Mouse (Mus musculus) retina, adult 2 months (tissue): ENCODE results near the gene Blmh.

Experiments
- DNase-seq: peaks from one replicate; pipeline ENCODE4 v3.0.0-alpha.2; 2012; ENCODE audit warnings: low read depth, low spot score

Blmh gene

DNA sequence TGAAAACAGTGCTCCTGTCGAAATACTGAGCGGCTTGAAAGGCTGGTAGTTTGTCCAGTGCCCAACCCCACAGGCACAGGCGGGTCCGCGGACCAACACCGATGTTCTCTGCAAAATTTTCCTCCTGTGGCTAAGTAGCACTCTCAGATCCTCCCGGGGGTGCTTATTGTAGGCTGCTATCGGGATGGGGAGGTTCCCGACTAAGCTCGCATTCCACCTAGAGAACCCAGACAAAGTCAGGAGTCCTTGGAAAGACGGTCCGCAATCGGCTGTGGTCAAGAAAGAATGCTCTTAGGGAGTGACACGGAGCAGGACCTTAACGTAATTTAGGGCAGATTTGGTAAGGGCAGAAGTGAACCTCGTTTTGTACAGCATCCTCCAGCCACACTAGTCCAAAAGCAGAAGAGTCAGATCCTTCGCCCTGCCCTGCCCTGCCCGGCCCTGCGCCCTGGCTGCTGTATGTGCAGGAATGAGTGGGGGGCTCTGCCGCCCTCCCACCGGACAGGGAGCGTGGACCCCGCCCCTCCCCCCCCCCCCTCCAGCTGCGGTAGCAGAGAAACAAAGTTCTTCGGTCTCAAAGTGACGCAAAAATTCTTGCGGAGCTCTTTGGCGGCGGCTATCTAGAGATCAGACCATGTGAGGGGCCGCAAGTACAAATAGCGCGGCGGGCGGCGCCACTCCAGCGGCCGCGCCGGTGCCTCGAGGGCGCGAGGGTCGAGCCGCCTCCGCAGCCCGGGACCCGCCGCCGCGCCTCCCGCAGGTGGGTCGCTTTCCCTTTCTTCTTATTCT is 73.5 kb downstream of the Blmh start, which contains the start of gene Slc6a4:
Gene Slc6a4, plus strand, starts transcription at position 688 of the 789 bp plus-strand sequence.
- DNase-seq, result no peak

GRCm38 (mm10) chr11:76998705-76999226 is 74.2 kb downstream of the Blmh start:
- no peak for DNase-seq

- DNase-seq, result no peak
Measured at GRCm38 (mm10) chr11:77000741-77001140, 76.1 kb downstream of the Blmh start.

- no peak for DNase-seq
Measured at GRCm38 (mm10) chr11:77002361-77002760, 77.8 kb downstream of the Blmh start.

GRCm38 (mm10) chr11:77005881-77006280 is 81.3 kb downstream of the Blmh start:
- DNase-seq, result no peak

DNA sequence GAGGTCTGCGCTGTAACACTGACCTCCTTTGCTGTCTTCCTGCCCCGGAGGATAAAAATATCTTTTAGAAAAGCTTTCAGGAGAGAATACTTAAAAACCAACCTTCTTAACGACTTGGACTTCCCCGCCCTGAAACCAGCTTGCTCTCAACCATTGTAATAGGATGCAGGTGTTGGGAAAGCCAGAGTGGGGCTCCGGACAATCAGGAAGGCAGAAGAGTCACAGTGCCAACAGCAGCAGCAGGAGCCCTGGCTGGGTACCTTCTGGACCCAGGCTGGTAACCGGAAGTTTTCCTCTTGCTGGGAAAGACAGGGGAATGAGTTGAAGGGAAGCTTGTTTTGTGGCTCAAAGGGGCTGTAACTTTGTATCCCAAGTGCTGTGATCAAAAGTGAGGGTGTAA is 82.0 kb downstream of the Blmh start:
- no peak for DNase-seq

DNA sequence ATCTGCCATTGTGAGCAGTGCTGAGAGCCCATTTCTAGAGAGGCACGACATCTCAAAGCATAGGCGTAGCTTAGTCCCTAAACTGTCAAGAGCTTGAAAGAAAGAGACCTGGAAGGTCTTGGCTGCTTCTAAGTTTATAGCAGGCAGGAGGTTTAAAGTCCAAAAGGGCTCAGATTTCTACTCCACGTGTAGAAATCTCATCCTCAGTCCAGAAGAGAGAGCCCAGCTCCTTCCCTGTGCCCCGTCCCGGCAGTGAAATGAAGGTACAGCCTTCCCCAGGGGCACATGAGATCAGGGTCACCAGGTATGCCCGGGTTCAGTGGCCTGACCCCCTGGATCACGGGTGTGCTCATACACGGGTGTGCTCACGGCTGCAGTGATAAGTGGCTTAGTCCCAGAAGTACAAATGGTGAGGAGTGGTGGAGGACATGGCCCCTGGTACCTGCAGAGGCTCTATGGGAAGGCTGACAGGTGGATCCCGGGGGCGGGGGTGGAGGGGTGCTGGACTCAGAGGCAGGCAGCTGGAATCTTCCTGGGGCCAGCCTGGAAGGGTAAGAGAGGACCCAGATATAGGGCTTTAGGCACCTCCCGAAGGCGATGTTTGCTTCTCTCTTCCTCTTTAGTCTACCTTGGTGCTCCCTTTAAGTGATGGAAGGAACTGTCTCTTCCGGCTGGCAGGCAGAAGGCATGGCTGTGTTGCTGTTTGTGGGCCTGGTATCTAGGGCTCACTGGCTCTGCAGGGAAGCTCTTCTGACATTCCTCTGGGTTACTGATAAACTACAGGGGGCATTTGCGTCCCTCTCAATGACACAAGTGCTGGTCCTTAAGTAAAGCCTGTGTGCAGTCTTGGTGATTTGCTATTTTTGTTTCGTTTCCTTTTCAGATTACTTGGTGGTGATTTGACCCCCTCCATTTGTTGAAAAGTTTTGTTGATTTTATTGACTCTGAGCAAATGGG is 84.7 kb downstream of the Blmh start:
- DNase-seq, result no peak

GRCm38 (mm10) chr11:77010762-77011475 is 86.3 kb downstream of the Blmh start:
- DNase-seq, result no peak

DNA sequence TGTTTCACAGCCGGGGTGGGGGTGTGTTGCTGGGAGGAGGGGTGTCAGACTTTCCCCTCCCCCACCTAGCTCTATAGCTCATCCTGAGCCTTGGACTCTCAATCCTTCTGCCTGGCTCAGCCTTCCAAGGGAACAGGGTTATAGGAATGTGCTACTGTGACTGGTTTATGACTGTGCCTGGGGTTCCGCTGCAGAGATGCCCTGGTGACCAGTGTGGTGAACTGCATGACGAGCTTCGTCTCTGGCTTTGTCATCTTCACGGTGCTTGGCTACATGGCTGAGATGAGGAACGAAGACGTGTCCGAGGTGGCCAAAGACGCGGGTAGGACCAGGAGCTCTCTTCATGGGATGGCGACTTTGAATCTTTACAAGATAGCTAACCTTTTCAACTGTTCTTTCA is 93.4 kb downstream of the Blmh start:
- no peak for DNase-seq

- no peak for DNase-seq
Measured at GRCm38 (mm10) chr11:77019539-77019938, 94.9 kb downstream of the Blmh start.

DNA sequence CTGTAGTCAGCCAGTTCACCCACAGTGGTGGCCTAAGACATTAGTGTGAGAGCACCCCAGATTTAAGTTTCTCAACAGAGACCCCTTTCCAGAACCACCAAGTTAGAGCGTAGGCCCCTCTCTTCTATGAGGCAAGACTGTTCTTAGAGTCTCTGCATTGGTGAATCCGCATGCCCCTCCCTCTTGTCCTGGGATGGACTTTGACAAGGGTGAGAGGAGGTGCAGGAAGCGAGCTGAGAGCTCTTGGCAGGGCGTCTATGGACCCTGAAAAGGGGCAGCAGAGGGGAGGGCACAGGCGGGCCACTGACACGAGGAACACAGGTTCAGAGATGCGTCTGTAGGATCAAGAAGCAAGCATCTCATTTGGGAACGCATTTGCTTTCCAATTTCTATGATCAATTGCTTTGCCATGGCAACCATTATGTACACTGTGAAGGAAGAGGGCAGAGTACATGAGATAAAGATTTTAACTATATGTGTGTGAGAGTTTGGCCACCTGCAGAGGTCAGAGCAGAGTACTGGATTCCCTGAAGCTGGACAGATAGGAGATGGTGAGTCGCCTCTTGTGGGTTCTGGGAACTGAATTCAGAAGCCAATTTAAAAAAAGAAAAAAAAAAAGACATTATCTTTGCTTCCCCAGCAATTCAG is 97.3 kb downstream of the Blmh start:
- no peak for DNase-seq

GRCm38 (mm10) chr11:77026559-77026958 is 102.0 kb downstream of the Blmh start:
- no peak for DNase-seq

DNA sequence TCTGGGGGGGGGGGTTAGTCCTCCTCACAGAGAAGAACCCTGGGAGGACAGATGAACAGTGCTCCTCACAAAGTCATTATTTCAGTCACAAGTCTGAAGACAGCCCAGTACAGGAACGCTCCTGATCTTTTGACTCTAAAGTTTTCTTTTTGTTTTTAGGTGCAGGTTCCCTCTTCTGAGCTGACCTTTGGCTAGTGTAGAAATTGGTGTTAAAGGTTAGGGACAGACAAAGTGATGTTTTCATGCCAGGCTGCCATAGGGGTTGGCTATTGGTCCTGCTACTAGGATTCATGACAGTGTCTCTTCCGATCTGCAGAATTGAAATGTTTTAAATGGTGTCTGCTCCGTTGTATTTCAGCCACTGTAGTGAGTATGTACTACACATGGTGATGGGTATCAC is 103.5 kb downstream of the Blmh start:
- DNase-seq, result no peak

DNA sequence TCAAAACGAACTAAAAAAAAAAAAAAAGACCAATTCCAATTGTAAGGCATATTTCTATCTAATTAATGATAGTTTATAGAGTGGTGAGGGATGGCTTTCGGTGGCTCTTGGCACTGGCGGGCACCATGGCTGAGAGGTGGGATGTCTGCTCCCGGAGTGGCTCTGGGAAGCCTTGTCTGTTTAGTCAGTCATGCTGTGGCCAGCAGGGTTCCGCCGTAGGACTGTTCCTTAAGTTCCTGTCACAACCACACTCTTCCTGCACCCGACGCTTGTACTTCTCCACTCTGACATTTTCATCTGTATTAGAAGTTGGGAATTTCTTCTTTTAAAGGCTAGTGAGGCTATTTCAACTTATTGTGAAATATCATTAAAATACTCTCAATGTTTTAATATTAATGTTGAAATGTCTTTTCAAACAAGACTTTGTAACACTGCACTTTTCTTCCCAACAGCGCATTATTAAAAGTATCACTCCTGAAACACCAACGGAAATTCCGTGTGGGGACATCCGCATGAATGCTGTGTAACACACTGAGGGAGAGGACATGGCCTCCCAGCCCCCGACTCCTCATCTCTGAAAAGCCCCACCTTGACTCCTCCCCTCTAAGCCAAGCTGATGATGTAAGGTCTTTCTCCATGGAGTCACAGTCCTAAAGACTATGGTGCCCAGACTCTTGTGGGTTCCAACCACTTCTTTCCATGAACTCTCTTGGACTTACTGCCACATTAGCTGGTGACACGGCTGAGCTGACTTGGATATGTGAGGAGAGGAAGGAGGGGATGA is 106.7 kb downstream of the Blmh start:
- no peak for DNase-seq
